Mouse (Mus musculus) heart, adult 2 months (tissue): ENCODE data around the gene 1700061G19Rik.

Experiments
- CTCF ChIP-seq: fragments of 200-600 bp; IDR thresholded peaks from 2 replicates; pipeline ENCODE4 v1.8.1; 2022; ENCODE audit warnings: antibody characterized with exemption, mild to moderate bottlenecking, moderate library complexity
- POLR2A ChIP-seq: fragments of 200-500 bp; IDR thresholded peaks from 2 replicates; pipeline ENCODE4 v1.6.1; 2011; ENCODE audit warnings: mild to moderate bottlenecking, low read depth, low read length, control low read depth; ENCODE audit not compliant: insufficient read depth

- TF ChIP-seq POLR2A: no peak
- TF ChIP-seq CTCF: no peak
These were observed 3.5 kb upstream of the 1700061G19Rik start for GRCm38 (mm10) chr17:56871767-56872166.
